Mouse (Mus musculus) heart, adult 2 months (tissue): Measurements from ENCODE around the gene St6galnac6.

ENCODE experiments used
- EP300 ChIP-seq: fragments of 200-500 bp; IDR thresholded peaks from 2 replicates; pipeline ENCODE4 v1.6.1; 2011; ENCODE audit warnings: low read depth, low read length, control low read depth; ENCODE audit not compliant: insufficient read depth
- POLR2A ChIP-seq: fragments of 200-500 bp; IDR thresholded peaks from 2 replicates; pipeline ENCODE4 v1.6.1; 2011; ENCODE audit warnings: mild to moderate bottlenecking, low read depth, low read length, control low read depth; ENCODE audit not compliant: insufficient read depth

- TF ChIP-seq POLR2A (peak; percentile 97), EP300 (0 out of 2 replicates have a peak, but pooled peaks have one; percentile 49)
Measured at GRCm38 (mm10) chr2:32625212-32625872, 25.8 kb downstream of the St6galnac6 start.
